Mouse (Mus musculus) intestine, embryonic 16.5 days (tissue): ENCODE data around the gene Lgals3bp. TPM values are rescaled to one million over a fixed set of nuclear protein-coding genes. Genes with fewer than 3 reads are reported as not detected.

ENCODE experiments used
- ATAC-seq: fragments of 200-750 bp; cut with Nextera tagmentation; 2 replicates; pipeline ENCODE4 v1.8.0; 2017; ENCODE audit warnings: moderate TSS enrichment, moderate library complexity
- H3K27ac ChIP-seq: fragments of 300-500 bp; sonication (generic); 2 replicates; pipeline ENCODE4 v1.5.1; 2014; ENCODE audit warnings: mild to moderate bottlenecking, low read length
- H3K27me3 ChIP-seq: fragments of 300-500 bp; sonication (generic); replicated peaks from 2 replicates; pipeline ENCODE4 v1.6.1; 2014; ENCODE audit warnings: low read length, control low read depth, mixed read lengths; ENCODE audit not compliant: control insufficient read depth, insufficient read depth
- H3K36me3 ChIP-seq: fragments of 300-500 bp; sonication (generic); 2 replicates; pipeline ENCODE4 v1.6.1; 2014; ENCODE audit warnings: low read length, control low read depth; ENCODE audit not compliant: control insufficient read depth, insufficient read depth
- H3K4me1 ChIP-seq: fragments of 300-500 bp; sonication (generic); 2 replicates; pipeline ENCODE4 v1.6.1; 2014; ENCODE audit warnings: low read length, control low read depth, mixed read lengths; ENCODE audit not compliant: control insufficient read depth, insufficient read depth
- H3K4me2 ChIP-seq: fragments of 300-500 bp; sonication (generic); 2 replicates; pipeline ENCODE4 v1.6.1; 2014; ENCODE audit warnings: low read depth, low read length, control low read depth
- H3K4me3 ChIP-seq: fragments of 300-500 bp; sonication (generic); 2 replicates; pipeline ENCODE4 v1.5.1; 2014; ENCODE audit warnings: mild to moderate bottlenecking, low read length
- H3K9ac ChIP-seq: fragments of 300-500 bp; sonication (generic); 2 replicates; pipeline ENCODE4 v1.6.1; 2014; ENCODE audit warnings: low read depth, low read length
- H3K9me3 ChIP-seq: fragments of 300-500 bp; sonication (generic); 2 replicates; pipeline ENCODE4 v1.6.1; 2016; ENCODE audit warnings: low read length, control low read depth; ENCODE audit not compliant: control insufficient read depth
- WGBS: fragments of 180-500 bp; shearing (Covaris S2); extraction: QIAGEN DNeasy Blood & Tissue Kit; methylation state at CpG from one replicate; pipeline ENCODE4 v1.1.7; 2014; 5-methylcytosine and 5-hydroxymethylcytosine counted together
- polyA plus RNA-seq: library from polyadenylated mRNA; unstranded; fragments of >200 nt; fragmentation: Nextera tagmentation; extraction: Ambion mirVana; gene quantifications from 2 replicates; pipeline ENCODE4 v1.2.1, GENCODE M21; 2015

The Lgals3bp gene
- polyA plus RNA-seq, 1 experiment from 2014 or later: 226 TPM

DNA sequence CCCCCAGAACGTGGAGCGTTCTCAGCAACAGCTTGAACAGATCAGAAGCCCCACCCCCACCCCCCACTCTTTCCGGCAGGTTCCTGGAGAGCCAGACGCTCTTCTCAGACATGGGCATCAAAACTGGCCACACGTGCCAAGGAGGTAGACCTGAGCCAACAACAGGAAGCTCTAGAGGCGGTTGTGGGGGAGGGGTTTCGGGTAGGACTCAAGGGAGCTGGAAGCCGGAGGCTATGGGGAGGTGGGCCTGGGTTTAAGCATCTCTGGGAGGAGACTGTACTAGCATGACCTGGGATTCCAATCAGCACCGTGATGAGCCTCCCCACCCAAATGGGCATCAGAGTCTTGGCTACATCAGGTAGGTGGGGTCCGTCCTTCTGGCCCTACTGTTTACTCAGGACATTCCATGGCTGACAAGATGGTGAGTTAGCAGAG lies 41.0 kb downstream of the Lgals3bp start:
- 35% methylated on average over 10 of the region's 10 CpGs for WGBS
- Histone ChIP-seq H3K4me1 (peaks cover 32% of the 10 kb centered on the region), H3K4me3 (no peak overlapping the region), H3K27me3 (no peaks in the 10 kb centered on the region), H3K9me3 (no peaks in the 10 kb centered on the region), H3K9ac (no peak overlapping the region), H3K27ac (no peak overlapping the region), H3K36me3 (no peaks in the 10 kb centered on the region), H3K4me2 (no peak overlapping the region)
- peak; percentile 21; the same call in 1 of the 2 replicates for ATAC-seq

DNA sequence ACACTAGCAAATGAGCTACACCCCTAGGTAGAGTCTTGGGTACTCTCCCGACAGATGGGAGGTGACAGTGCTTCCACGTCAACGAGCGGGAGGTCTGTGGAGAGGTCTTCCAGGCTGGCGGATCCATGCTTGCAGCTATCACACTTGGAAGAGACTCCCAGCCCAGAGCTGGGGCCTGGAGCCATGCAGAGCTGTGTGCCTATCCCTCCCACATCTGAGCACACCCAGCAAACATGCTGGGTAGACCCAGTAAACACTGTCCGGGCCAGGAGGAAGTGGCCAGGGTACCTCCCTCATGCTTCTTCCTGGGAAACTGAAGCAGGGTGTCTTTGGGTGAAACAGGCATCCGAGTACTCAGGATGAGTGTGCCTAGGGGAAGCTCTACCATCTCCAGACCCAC lies 41.4 kb downstream of the Lgals3bp start:
- Histone ChIP-seq H3K4me2 (no peak overlapping the region), H3K4me1 (peaks cover 30% of the 10 kb centered on the region), H3K36me3 (no peaks in the 10 kb centered on the region), H3K9ac (no peak overlapping the region), H3K27me3 (no peaks in the 10 kb centered on the region), H3K27ac (peak overlapping the region; percentile 33; the same call in 1 of the 2 replicates), H3K4me3 (no peak overlapping the region), H3K9me3 (no peaks in the 10 kb centered on the region)
- peak; percentile 24 for ATAC-seq
- 55% methylated on average over 7 of the region's 7 CpGs for WGBS

DNA sequence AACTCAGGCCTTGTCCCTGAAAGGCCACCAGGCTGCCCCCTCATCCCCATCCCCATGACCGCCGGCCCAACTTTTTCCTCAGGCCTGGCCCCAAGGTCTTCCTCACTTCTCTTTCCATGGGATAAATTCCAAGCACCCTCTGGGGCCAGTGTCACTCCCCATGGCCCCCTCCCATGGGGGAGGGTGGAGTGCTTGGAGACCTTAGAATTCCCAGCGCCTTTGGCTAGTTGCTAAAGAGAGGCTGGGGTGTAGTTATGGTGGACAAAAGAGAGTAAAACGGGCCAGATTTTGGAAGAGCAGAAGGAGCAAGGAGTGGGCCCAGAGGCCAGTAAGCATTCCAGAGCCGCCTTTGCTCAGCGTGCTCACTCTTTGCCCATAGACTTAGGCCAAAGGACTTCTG lies 46.3 kb downstream of the Lgals3bp start, which contains the start of gene Timp2:
Timp2 (minus strand) TSS at position 101 of the 400 bp plus-strand sequence.
- H3K9me3 ChIP-seq: no peaks in the 10 kb centered on the region
- H3K27me3 ChIP-seq: no peaks in the 10 kb centered on the region
- no peaks in the 10 kb centered on the region for H3K36me3 ChIP-seq
- H3K4me1 ChIP-seq: peaks cover 18% of the 10 kb centered on the region
- H3K9ac ChIP-seq: peak within 1 kb of the TSS; percentile 96
- WGBS: 39% methylated on average over 6 of the region's 6 CpGs
- H3K4me2 ChIP-seq: peak within 1 kb of the TSS; percentile 97
- peak within 1 kb of the TSS; percentile 86 for H3K27ac ChIP-seq
- H3K4me3 ChIP-seq: peak within 1 kb of the TSS; percentile 81
- peak; percentile 18 for ATAC-seq

DNA sequence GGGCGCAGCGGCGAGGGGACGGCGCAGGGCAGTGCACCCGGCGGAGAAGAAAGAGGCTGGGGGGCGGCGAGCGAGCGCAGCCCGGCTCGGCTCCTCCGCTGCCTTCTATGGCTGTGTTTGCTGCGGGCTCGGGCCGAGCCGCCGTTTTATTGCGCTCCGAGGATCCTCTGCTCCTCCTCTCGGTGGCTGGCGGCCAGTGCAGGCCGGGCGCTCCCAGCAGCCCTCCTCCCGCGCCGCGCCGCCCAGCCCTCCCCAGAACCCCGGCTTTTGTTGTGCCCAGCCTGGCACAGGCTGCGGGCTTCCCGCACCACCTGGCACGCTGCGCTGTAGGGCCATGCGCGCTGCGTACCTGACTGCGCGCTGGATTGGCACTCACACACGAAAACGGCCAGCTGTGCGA lies 46.7 kb downstream of the Lgals3bp start:
- no peaks in the 10 kb centered on the region for H3K36me3 ChIP-seq
- under 1% methylated on average over 42 of the region's 43 CpGs for WGBS
- no peaks in the 10 kb centered on the region for H3K27me3 ChIP-seq
- ATAC-seq: peak; percentile 95
- H3K4me2 ChIP-seq: peak overlapping the region; percentile 97
- peaks cover 14% of the 10 kb centered on the region; the same call in 1 of the 2 replicates for H3K4me1 ChIP-seq
- H3K4me3 ChIP-seq: peak overlapping the region; percentile 81
- H3K9ac ChIP-seq: peak overlapping the region; percentile 96
- H3K9me3 ChIP-seq: no peaks in the 10 kb centered on the region
- peak overlapping the region; percentile 86 for H3K27ac ChIP-seq

DNA sequence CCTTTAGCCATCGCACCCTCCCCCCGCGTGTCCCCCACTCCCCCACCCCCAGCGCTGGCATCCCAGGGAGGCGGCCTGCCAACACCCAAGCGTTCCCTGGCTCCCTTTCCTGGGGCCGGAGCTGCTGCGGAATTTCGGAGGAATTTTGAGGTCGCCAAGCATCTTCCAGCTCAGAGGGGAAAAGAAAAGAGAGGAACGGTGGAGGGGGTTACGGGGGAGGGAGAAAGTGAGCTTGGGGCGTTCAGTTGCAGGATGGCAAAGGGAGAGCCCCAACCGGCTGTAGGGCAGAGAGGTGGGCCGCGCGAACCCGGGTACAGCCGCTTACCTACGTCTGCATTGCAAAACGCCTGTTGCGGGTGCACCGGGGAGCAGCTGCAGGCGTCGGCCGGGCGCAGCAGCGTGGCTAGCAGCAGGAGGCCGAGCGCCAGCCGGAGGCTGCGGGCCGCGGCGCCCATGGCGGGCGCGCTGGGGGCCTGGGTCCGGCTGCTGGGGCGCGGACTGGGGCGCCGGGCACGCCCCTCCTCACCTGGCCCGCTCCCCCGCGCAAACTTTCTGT lies 47.2 kb downstream of the Lgals3bp start:
- peak; percentile 68 for ATAC-seq
- under 1% methylated on average over 40 of the region's 47 CpGs for WGBS

DNA sequence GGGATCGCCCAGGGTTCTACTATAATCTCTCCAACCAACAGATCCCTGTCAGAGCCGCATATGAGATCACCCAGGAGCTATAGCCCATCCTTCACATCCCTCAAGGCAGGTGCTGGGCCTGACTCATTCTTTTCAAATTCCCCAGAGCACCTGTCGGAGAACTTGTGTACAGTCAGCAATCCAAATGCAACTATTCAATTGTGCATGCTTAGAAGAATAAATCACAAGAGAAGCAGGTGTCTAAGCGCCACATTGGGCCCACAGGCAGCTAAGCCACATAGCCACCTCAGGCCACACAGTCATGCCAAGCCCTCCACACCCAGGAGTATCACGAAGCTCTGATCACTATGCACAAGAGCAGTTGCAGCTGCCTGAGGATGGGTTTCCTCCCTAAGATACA lies 52.4 kb downstream of the Lgals3bp start:
- Histone ChIP-seq H3K9ac (no peak overlapping the region), H3K27me3 (no peaks in the 10 kb centered on the region), H3K4me1 (peaks cover 38% of the 10 kb centered on the region), H3K9me3 (no peaks in the 10 kb centered on the region), H3K4me3 (no peak overlapping the region), H3K4me2 (no peak overlapping the region), H3K36me3 (no peaks in the 10 kb centered on the region), H3K27ac (no peak overlapping the region)
- WGBS: 79% methylated on average over 5 of the region's 5 CpGs
- no peak for ATAC-seq

More for the DNA sequence above, 47.2 kb downstream of the Lgals3bp start:
- Histone ChIP-seq H3K9me3 (no peaks in the 10 kb centered on the region), H3K9ac (peak overlapping the region; percentile 96), H3K27ac (peak overlapping the region; percentile 86), H3K4me3 (peak overlapping the region; percentile 81), H3K27me3 (no peaks in the 10 kb centered on the region), H3K36me3 (no peaks in the 10 kb centered on the region), H3K4me1 (peaks cover 14% of the 10 kb centered on the region; the same call in 1 of the 2 replicates), H3K4me2 (peak overlapping the region; percentile 97)

DNA sequence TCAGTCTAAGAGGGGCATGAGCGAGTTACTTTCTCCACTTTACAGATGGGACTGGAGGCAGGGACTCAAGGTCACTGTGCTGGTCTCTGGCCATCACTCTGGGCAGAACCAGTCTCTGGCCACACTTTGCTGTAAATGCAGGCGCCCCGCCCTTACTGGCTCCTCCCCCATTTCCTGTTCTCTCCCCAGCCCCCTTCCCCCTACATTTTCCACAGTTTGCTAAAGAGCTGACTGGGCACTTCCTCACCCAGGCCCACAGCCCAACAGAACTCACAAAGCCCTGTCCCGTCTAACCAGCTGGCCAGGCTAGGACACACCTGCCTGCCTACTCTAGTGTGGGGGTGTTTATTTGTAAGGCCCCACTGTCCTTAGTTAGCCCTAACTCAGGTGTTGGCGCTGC lies 53.0 kb downstream of the Lgals3bp start:
- no peak overlapping the region for H3K4me2 ChIP-seq
- H3K27me3 ChIP-seq: no peaks in the 10 kb centered on the region
- H3K4me3 ChIP-seq: no peak overlapping the region
- 47% methylated on average over 5 of the region's 5 CpGs for WGBS
- H3K9ac ChIP-seq: peak overlapping the region; percentile 17; the same call in 1 of the 2 replicates
- peaks cover 33% of the 10 kb centered on the region for H3K4me1 ChIP-seq
- peak; percentile 49 for ATAC-seq
- H3K36me3 ChIP-seq: no peaks in the 10 kb centered on the region
- peak overlapping the region; percentile 28; the same call in 1 of the 2 replicates for H3K27ac ChIP-seq
- no peaks in the 10 kb centered on the region for H3K9me3 ChIP-seq

DNA sequence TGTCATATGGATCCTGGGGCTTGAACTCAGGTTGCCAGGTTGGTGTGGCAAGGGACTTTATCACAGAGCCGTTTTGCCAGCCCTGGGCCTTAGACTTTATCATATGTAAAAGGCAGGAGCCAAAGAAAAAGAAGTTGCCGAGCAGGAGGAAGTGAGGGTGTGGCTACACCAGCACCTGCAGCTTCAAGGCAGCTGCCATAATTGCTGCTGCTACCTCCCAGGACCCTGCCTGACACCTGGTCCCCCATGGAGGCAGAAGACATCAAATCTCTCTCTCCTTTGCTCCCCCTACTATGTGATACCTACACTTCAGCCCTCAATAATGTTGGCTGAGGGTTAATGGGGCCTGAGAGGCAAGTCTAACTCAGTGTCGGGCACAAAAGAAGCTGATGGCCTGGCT lies 53.5 kb downstream of the Lgals3bp start:
- H3K4me2 ChIP-seq: no peak overlapping the region
- no peaks in the 10 kb centered on the region for H3K9me3 ChIP-seq
- H3K27ac ChIP-seq: 0 out of 2 replicates have a peak overlapping the region, but pooled peaks have one; percentile 20
- no peaks in the 10 kb centered on the region for H3K27me3 ChIP-seq
- peaks cover 29% of the 10 kb centered on the region for H3K4me1 ChIP-seq
- H3K4me3 ChIP-seq: no peak overlapping the region
- H3K9ac ChIP-seq: peak overlapping the region; percentile 17; the same call in 1 of the 2 replicates
- WGBS: 46% methylated on average over 3 of the region's 3 CpGs
- 0 out of 2 replicates have a peak, but pooled peaks have one; percentile 16 for ATAC-seq
- no peaks in the 10 kb centered on the region for H3K36me3 ChIP-seq

DNA sequence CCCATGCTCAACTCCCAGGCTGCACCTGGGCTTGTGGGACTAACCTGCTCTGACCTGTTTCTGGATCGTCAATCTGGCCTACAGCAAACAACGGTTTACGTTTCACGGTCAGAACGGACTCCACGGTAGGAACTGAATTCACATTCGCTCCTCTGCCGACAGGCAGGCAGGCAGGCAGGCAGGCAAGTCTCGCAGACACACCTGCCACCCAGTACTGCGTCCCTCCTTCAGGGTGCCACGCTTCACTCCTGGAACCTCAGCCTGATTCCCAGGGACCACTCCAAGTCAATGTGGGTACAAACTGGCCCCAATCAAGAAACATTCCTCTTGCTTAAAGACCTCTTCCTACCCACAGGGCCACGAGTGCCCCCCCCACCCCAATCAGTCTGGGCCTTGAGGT lies 54.0 kb downstream of the Lgals3bp start:
- Histone ChIP-seq H3K4me1 (peaks cover 29% of the 10 kb centered on the region), H3K36me3 (no peaks in the 10 kb centered on the region), H3K9ac (no peak overlapping the region), H3K4me3 (no peak overlapping the region), H3K27me3 (no peaks in the 10 kb centered on the region), H3K9me3 (no peaks in the 10 kb centered on the region), H3K27ac (no peak overlapping the region), H3K4me2 (no peak overlapping the region)
- 87% methylated on average over 12 of the region's 12 CpGs for WGBS
- no peak for ATAC-seq
